Mouse (Mus musculus): ENCODE measurements around the gene Nxt1. TPM values are rescaled to one million over a fixed set of nuclear protein-coding genes. Genes with fewer than 3 reads are reported as not detected.

Gene Nxt1
- 45.6 TPM for polyA plus RNA-seq (2017; shearing (Covaris generic))

GRCm38 (mm10) chr2:148672199-148673096 is at the start of gene Nxt1:
Gene Nxt1, plus strand, starts transcription at chr2:148672601.

DNA sequence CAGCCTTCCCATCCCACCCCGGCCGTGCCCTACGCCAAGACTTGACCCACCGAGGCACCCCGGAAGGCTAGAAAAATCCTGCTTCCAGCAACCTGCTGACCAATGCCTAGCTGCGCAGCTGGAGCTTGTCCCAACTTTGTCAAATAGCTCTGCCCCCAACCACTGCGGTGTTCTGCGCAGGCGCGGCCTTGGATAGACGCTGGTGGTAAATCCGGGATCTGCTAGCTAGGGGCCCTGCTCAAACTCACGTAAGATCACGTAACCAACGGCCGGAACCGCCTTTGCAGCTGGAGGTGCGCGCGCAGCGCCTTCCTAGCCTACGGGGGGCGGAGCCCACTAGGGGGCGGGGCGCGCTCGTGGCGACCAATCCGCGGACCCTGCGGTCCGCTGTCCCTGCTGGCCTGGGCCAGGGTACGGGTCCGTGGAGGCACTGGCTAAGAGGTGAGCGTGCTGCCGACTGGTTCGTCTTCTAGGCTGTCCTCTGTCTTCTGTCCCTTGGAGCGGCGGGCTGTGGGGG is 8.4 kb downstream of the Nxt1 start, which contains the start of gene Gzf1:
Gene Gzf1 (plus strand): TSS at position 249 of the 517 bp plus-strand sequence.

Other genes starting within 250 kb of the Nxt1 start
- gene Cd93, start 229.0 kb upstream of the Nxt1 start, polyA plus RNA-seq (2017; shearing (Covaris generic)) = 0.06 TPM
- 6.5 TPM for gene Gzf1, start 8.4 kb downstream of the Nxt1 start, polyA plus RNA-seq (2017; shearing (Covaris generic))
- gene Napb, start 59.9 kb downstream of the Nxt1 start, polyA plus RNA-seq (2017; shearing (Covaris generic)) = 0.93 TPM
- not detected for gene Cstl1, start 77.8 kb downstream of the Nxt1 start, polyA plus RNA-seq (2017; shearing (Covaris generic))
- gene Cst11, start 98.9 kb downstream of the Nxt1 start, polyA plus RNA-seq (2017; shearing (Covaris generic)) = not detected
- not detected for gene 8030411F24Rik, start 109.4 kb downstream of the Nxt1 start, polyA plus RNA-seq (2017; shearing (Covaris generic))
- gene Cst12, start 116.8 kb downstream of the Nxt1 start, polyA plus RNA-seq (2017; shearing (Covaris generic)) = not detected
- gene Cst8, start 126.2 kb downstream of the Nxt1 start, polyA plus RNA-seq (2017; shearing (Covaris generic)) = not detected
- gene Cst13, start 147.5 kb downstream of the Nxt1 start, polyA plus RNA-seq (2017; shearing (Covaris generic)) = not detected
- not detected for gene Cst9, start 162.5 kb downstream of the Nxt1 start, polyA plus RNA-seq (2017; shearing (Covaris generic))
- gene 9230104L09Rik, start 192.4 kb downstream of the Nxt1 start, polyA plus RNA-seq (2017; shearing (Covaris generic)) = not detected
- gene Cst3, start 203.1 kb downstream of the Nxt1 start, polyA plus RNA-seq (2017; shearing (Covaris generic)) = 66.9 TPM